Mouse (Mus musculus) heart, embryonic 14.5 days (tissue): ENCODE data around the gene Abhd8. TPM values are rescaled to one million over a fixed set of nuclear protein-coding genes. Genes with fewer than 3 reads are reported as not detected.

Experiments used
- ATAC-seq: fragments of 200-750 bp; cut with Nextera tagmentation; 2 replicates; pipeline ENCODE4 v1.8.0; 2017; ENCODE audit warnings: low read depth, moderate TSS enrichment; ENCODE audit not compliant: insufficient number of reproducible peaks, insufficient read depth, low FRiP score
- H3K27ac ChIP-seq, 2 experiments: fragments of 200-500 bp in 1 of 2; fragments of 300-500 bp in 1 of 2; sonication (generic) in 1 of 2; replicated peaks in 1 of 2; 2 replicates each; pipeline ENCODE4 v1.5.1; 2012 to 2014; ENCODE audit warnings: low read depth in 2 of 2, low read length in 2 of 2, control low read depth in 1 of 2, mild to moderate bottlenecking in 1 of 2, mixed read lengths in 1 of 2; ENCODE audit not compliant: control insufficient read depth in 1 of 2, insufficient read depth in 1 of 2
- H3K27me3 ChIP-seq: fragments of 300-500 bp; sonication (generic); 2 replicates; pipeline ENCODE4 v1.6.1; 2014; ENCODE audit warnings: mild to moderate bottlenecking, low read length, control low read depth; ENCODE audit not compliant: control insufficient read depth, insufficient read depth
- H3K36me3 ChIP-seq: fragments of 300-500 bp; sonication (generic); 2 replicates; pipeline ENCODE4 v1.6.1; 2014; ENCODE audit warnings: mild to moderate bottlenecking, control low read depth, low read length, mixed read lengths; ENCODE audit not compliant: control insufficient read depth, insufficient read depth
- H3K4me1 ChIP-seq, 2 experiments: fragments of 200-500 bp in 1 of 2; fragments of 300-500 bp in 1 of 2; sonication (generic) in 1 of 2; 2 replicates each; pipeline ENCODE4 v1.6.1; 2012 to 2014; ENCODE audit warnings: low read length in 2 of 2, control low read depth in 1 of 2, mixed read lengths in 1 of 2; ENCODE audit not compliant: control insufficient read depth in 2 of 2, insufficient read depth in 2 of 2
- H3K4me2 ChIP-seq: fragments of 300-500 bp; sonication (generic); 2 replicates; pipeline ENCODE4 v1.6.1; 2014; ENCODE audit warnings: mild to moderate bottlenecking, low read length
- H3K4me3 ChIP-seq, 2 experiments: fragments of 200-500 bp in 1 of 2; fragments of 300-500 bp in 1 of 2; sonication (generic) in 1 of 2; 2 replicates each; pipeline ENCODE4 v1.5.1; 2012 to 2014; ENCODE audit warnings: low read length in 2 of 2, mild to moderate bottlenecking in 2 of 2, control low read depth in 1 of 2, low read depth in 1 of 2, moderate library complexity in 1 of 2; ENCODE audit not compliant: control insufficient read depth in 1 of 2, insufficient read depth in 1 of 2
- H3K9ac ChIP-seq: fragments of 300-500 bp; sonication (generic); 2 replicates; pipeline ENCODE4 v1.6.1; 2014; ENCODE audit warnings: mild to moderate bottlenecking, low read length
- H3K9me3 ChIP-seq: fragments of 300-500 bp; sonication (generic); 2 replicates; pipeline ENCODE4 v1.6.1; 2016; ENCODE audit warnings: low read length, control low read depth; ENCODE audit not compliant: control insufficient read depth
- WGBS: fragments of 180-500 bp; shearing (Covaris S2); extraction: QIAGEN DNeasy Blood & Tissue Kit; methylation state at CpG from one replicate; pipeline ENCODE4 v1.1.7; 2014; 5-methylcytosine and 5-hydroxymethylcytosine counted together
- polyA plus RNA-seq: library from polyadenylated mRNA; unstranded; fragments of >200 nt; fragmentation: Nextera tagmentation; extraction: Ambion mirVana; gene quantifications from 2 replicates; pipeline ENCODE4 v1.2.1, GENCODE M21; 2014

Abhd8 gene
- polyA plus RNA-seq, 1 experiment from 2014 or later: 29.2 TPM

- 42% methylated on average over 14 of the region's 14 CpGs for WGBS
- peak overlapping the region; percentile 80 for H3K9ac ChIP-seq
These were observed 13.9 kb upstream of the Abhd8 start for GRCm38 (mm10) chr8:71477196-71477845.

GRCm38 (mm10) chr8:71476099-71476940 lies 12.9 kb upstream of the Abhd8 start:
- ATAC-seq: peak; percentile 57
- Histone ChIP-seq H3K9me3 (no peaks in the 10 kb centered on the region), H3K27ac (peak overlapping the region; percentile 70 to 85), H3K4me2 (peak overlapping the region; percentile 87), H3K9ac (peak overlapping the region; percentile 80), H3K4me1 (peaks cover 3 to 12% of the 10 kb centered on the region in 2 experiments; a peak in 3 of 4 replicates), H3K4me3 (peak overlapping the region; percentile 70 to 76), H3K36me3 (peaks cover 51% of the 10 kb centered on the region), H3K27me3 (peaks cover 17% of the 10 kb centered on the region; the same call in 1 of the 2 replicates)
- WGBS: under 1% methylated on average over 104 of the region's 121 CpGs

More at GRCm38 (mm10) chr8:71477196-71477845, 13.9 kb upstream of the Abhd8 start:
- no peak for ATAC-seq
- H3K4me1 ChIP-seq: peaks cover 3 to 12% of the 10 kb centered on the region in 2 experiments; a peak in 3 of 4 replicates
- H3K36me3 ChIP-seq: peaks cover 41% of the 10 kb centered on the region
- H3K27me3 ChIP-seq: peaks cover 23% of the 10 kb centered on the region; the same call in 1 of the 2 replicates
- H3K4me2 ChIP-seq: peak overlapping the region; percentile 87
- H3K9me3 ChIP-seq: no peaks in the 10 kb centered on the region
- peak overlapping the region in 1 of 2 experiments; percentile 70; a peak in 2 of 4 replicates for H3K4me3 ChIP-seq
- H3K27ac ChIP-seq: peak overlapping the region in 1 of 2 experiments; percentile 85; a peak in 1 of 4 replicates

- no peak for ATAC-seq
- peak overlapping the region; percentile 80 for H3K9ac ChIP-seq
- peaks cover 3 to 12% of the 10 kb centered on the region in 2 experiments; a peak in 3 of 4 replicates for H3K4me1 ChIP-seq
- peak overlapping the region; percentile 87 for H3K4me2 ChIP-seq
- H3K4me3 ChIP-seq: peak overlapping the region; percentile 70 to 76; a peak in 3 of 4 replicates
- 31% methylated on average over 4 of the region's 4 CpGs for WGBS
- 0 out of 4 replicates have a peak overlapping the region, but pooled peaks of 1 of the 2 experiments have one; percentile 85 for H3K27ac ChIP-seq
- peaks cover 15% of the 10 kb centered on the region; the same call in 1 of the 2 replicates for H3K27me3 ChIP-seq
- H3K36me3 ChIP-seq: peaks cover 57% of the 10 kb centered on the region
- no peaks in the 10 kb centered on the region for H3K9me3 ChIP-seq
These were observed 12.2 kb upstream of the Abhd8 start for GRCm38 (mm10) chr8:71475702-71476075.

GRCm38 (mm10) chr8:71474785-71475701 lies 11.6 kb upstream of the Abhd8 start:
- no peak overlapping the region for H3K27ac ChIP-seq
- no peak overlapping the region for H3K4me3 ChIP-seq
- H3K9ac ChIP-seq: no peak overlapping the region
- H3K4me1 ChIP-seq: peaks cover 5 to 19% of the 10 kb centered on the region in 2 experiments; a peak in 3 of 4 replicates
- H3K36me3 ChIP-seq: peaks cover 54% of the 10 kb centered on the region
- 88% methylated on average over 25 of the region's 25 CpGs for WGBS
- H3K4me2 ChIP-seq: no peak overlapping the region
- no peaks in the 10 kb centered on the region for H3K9me3 ChIP-seq
- ATAC-seq: no peak
- peaks cover 12% of the 10 kb centered on the region; the same call in 1 of the 2 replicates for H3K27me3 ChIP-seq

GRCm38 (mm10) chr8:71474344-71474743 lies 10.9 kb upstream of the Abhd8 start:
- Histone ChIP-seq H3K36me3 (peaks cover 53% of the 10 kb centered on the region), H3K4me1 (peaks cover 10 to 24% of the 10 kb centered on the region in 2 experiments; a peak in 3 of 4 replicates), H3K27me3 (peaks cover 12% of the 10 kb centered on the region; the same call in 1 of the 2 replicates), H3K27ac (no peak overlapping the region), H3K9me3 (no peaks in the 10 kb centered on the region), H3K4me3 (no peak overlapping the region), H3K4me2 (no peak overlapping the region), H3K9ac (no peak overlapping the region)
- WGBS: 92% methylated on average over 18 of the region's 18 CpGs
- no peak for ATAC-seq

GRCm38 (mm10) chr8:71472601-71473386 lies 9.3 kb upstream of the Abhd8 start:
- no peak overlapping the region for H3K4me3 ChIP-seq
- H3K27me3 ChIP-seq: peaks cover 3% of the 10 kb centered on the region; the same call in 1 of the 2 replicates
- no peak overlapping the region for H3K4me2 ChIP-seq
- no peak overlapping the region for H3K27ac ChIP-seq
- 89% methylated on average over 8 of the region's 8 CpGs for WGBS
- H3K4me1 ChIP-seq: peaks cover 10 to 24% of the 10 kb centered on the region in 2 experiments; a peak in 3 of 4 replicates
- H3K9me3 ChIP-seq: no peaks in the 10 kb centered on the region
- no peak overlapping the region for H3K9ac ChIP-seq
- H3K36me3 ChIP-seq: peaks cover 47% of the 10 kb centered on the region
- no peak for ATAC-seq
